Mouse (Mus musculus) cerebellum, postnatal 10 days (tissue): ENCODE measurements around the gene Tmem147.

Experiments used
- DNase-seq, 2 experiments: peaks; one replicate each; pipeline ENCODE4 v3.0.0; 2021; ENCODE audit warnings: mixed read lengths in 2 of 2

Tmem147 gene

GRCm38 (mm10) chr7:30723274-30723953 lies 5.9 kb downstream of the Tmem147 start:
- DNase-seq: no peak

GRCm38 (mm10) chr7:30721286-30721685 lies 8.1 kb downstream of the Tmem147 start:
- DNase-seq: peak; percentile 73 to 75

GRCm38 (mm10) chr7:30719669-30720068 lies 9.7 kb downstream of the Tmem147 start:
- no peak for DNase-seq

GRCm38 (mm10) chr7:30717716-30718046 lies 11.7 kb downstream of the Tmem147 start:
- DNase-seq: no peak

GRCm38 (mm10) chr7:30717006-30717715 lies 12.2 kb downstream of the Tmem147 start:
- peak; percentile 67 to 82 for DNase-seq

GRCm38 (mm10) chr7:30711942-30712341 lies 17.4 kb downstream of the Tmem147 start, which contains the start of gene Atp4a:
Gene Atp4a, plus strand, starts transcription at chr7:30712209.
- no peak for DNase-seq

- DNase-seq: no peak
These were observed 21.9 kb downstream of the Tmem147 start for GRCm38 (mm10) chr7:30707441-30707840.

- DNase-seq: no peak
These were observed 23.0 kb downstream of the Tmem147 start for GRCm38 (mm10) chr7:30706214-30706882.

GRCm38 (mm10) chr7:30698589-30698988 lies 30.8 kb downstream of the Tmem147 start, which contains the start of gene 2200002J24Rik:
Gene 2200002J24Rik, plus strand, starts transcription at chr7:30698926.
- peak; percentile 43 to 44 for DNase-seq

GRCm38 (mm10) chr7:30698101-30698500 lies 31.2 kb downstream of the Tmem147 start:
- DNase-seq: no peak

GRCm38 (mm10) chr7:30688325-30688724 lies 41.0 kb downstream of the Tmem147 start:
- DNase-seq: no peak

GRCm38 (mm10) chr7:30683425-30683824 lies 45.9 kb downstream of the Tmem147 start:
- no peak for DNase-seq

GRCm38 (mm10) chr7:30681897-30682296 lies 47.4 kb downstream of the Tmem147 start:
- no peak for DNase-seq

- peak; percentile 86 to 89 for DNase-seq
These were observed 50.9 kb downstream of the Tmem147 start for GRCm38 (mm10) chr7:30678263-30678975.
